Mouse (Mus musculus): ENCODE measurements around the gene Olfr49. TPM values are rescaled to one million over a fixed set of nuclear protein-coding genes. Genes with fewer than 3 reads are reported as not detected.

The Olfr49 gene
- polyA plus RNA-seq, 1 experiment from 2014 or later = not detected

Other genes with a start within 250 kb of the Olfr49 start
- gene Dad1, start 30.8 kb downstream of the Olfr49 start, polyA plus RNA-seq (2016; fragmentation: Nextera tagmentation; extraction: Ambion mirVana) = 243 and 271 TPM in 2 replicates
- gene Abhd4, start 30.8 kb downstream of the Olfr49 start, polyA plus RNA-seq (2016; fragmentation: Nextera tagmentation; extraction: Ambion mirVana) = 39.6 and 44.7 TPM in 2 replicates
- 47.1 and 48.4 TPM in 2 replicates for gene Oxa1l, start 75.9 kb upstream of the Olfr49 start, polyA plus RNA-seq (2016; fragmentation: Nextera tagmentation; extraction: Ambion mirVana)
- gene Slc7a7, start 132.8 kb upstream of the Olfr49 start, polyA plus RNA-seq (2016; fragmentation: Nextera tagmentation; extraction: Ambion mirVana) = 5.0 and 5.5 TPM in 2 replicates
- gene Mrpl52, start 142.0 kb upstream of the Olfr49 start, polyA plus RNA-seq (2016; fragmentation: Nextera tagmentation; extraction: Ambion mirVana) = 198 and 224 TPM in 2 replicates
- 75.1 and 76.1 TPM in 2 replicates for gene Mmp14, start 146.7 kb upstream of the Olfr49 start, polyA plus RNA-seq (2016; fragmentation: Nextera tagmentation; extraction: Ambion mirVana)
- 30.9 and 32.4 TPM in 2 replicates for gene Lrp10, start 179.2 kb upstream of the Olfr49 start, polyA plus RNA-seq (2016; fragmentation: Nextera tagmentation; extraction: Ambion mirVana)
- gene Rem2, start 191.2 kb upstream of the Olfr49 start, polyA plus RNA-seq (2016; fragmentation: Nextera tagmentation; extraction: Ambion mirVana) = 20.8 and 40.2 TPM in 2 replicates
- gene Prmt5, start 232.6 kb upstream of the Olfr49 start, polyA plus RNA-seq (2016; fragmentation: Nextera tagmentation; extraction: Ambion mirVana) = 133 and 145 TPM in 2 replicates

Measured in hindbrain, embryonic 10.5 days (tissue).